Mouse (Mus musculus) lung, adult 10 weeks (tissue): Measurements from ENCODE around the gene 2610001J05Rik. TPM values are rescaled to one million over a fixed set of nuclear protein-coding genes. Genes with fewer than 3 reads are reported as not detected.

Experiments used
- polyA plus RNA-seq: library from polyadenylated mRNA; stranded (reverse); fragments of 350-450 nt; fragmentation: Illumina TruSeq; extraction: RNeasy Lipid Tissue Mini Kit (QIAGEN cat#74804); gene quantifications from one replicate; pipeline ENCODE4 v1.2.3, GENCODE M21; 2014; ENCODE audit warnings: low read depth, low replicate concordance; ENCODE audit not compliant: insufficient read depth

2610001J05Rik gene
- 88.4 TPM for polyA plus RNA-seq

GRCm38 (mm10) chr6:13870919-13871624 is at the start of gene 2610001J05Rik:
TSS of gene 2610001J05Rik (minus strand) at chr6:13871518.

DNA sequence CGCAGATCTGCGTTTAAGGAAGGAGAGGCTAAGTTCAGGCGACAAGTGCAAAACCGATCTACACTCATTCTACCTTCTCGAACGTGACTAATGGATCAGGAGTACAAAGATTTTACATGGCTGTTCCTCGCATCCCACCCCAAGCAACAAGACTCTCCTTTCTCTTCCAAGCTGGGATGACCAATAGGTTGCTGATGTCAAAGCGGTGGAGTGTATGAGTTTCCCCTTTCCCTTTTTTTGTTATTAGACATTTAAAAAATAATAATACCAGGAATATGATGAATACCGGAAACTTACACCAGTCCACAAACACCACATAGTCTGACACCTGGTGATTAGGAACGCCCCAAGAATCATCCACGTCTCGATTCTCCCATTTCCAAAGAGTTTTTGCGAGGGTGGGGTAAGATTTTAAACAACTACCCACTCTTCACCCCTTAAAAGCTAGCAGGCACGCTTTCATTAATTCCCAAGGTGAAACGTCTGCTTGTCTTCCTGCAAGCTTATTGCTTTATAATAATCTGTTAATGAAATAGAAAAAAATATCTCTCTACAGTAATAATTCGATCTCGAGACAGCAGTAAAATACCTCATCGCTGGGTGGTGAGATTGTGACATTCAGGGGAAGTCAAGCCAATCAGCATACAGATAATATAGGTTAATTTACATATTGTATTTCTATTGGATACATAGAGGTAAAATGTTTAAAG is 31.8 kb downstream of the 2610001J05Rik start, which contains the start of gene Gpr85:
Gene Gpr85, minus strand, starts transcription at position 598 of the 710 bp plus-strand sequence.

Other genes with a start within 250 kb of the 2610001J05Rik start
- 7.0 TPM for gene Bmt2, start 193.6 kb downstream of the 2610001J05Rik start, polyA plus RNA-seq
- 0.27 TPM for gene Gpr85, start 31.6 kb downstream of the 2610001J05Rik start, polyA plus RNA-seq